Mouse (Mus musculus): ENCODE results near the gene Tm6sf2. TPM values are rescaled to one million over a fixed set of nuclear protein-coding genes. Genes with fewer than 3 reads are reported as not detected.
"Not testable (repeated sequence)": the region's sequence is repeated elsewhere in the genome, so short reads cannot be mapped to it uniquely, and the experiment has no call there.

The Tm6sf2 gene
- total RNA-seq (2021): 1 to 10 TPM in 1 of 2 experiments, under 1 TPM in 1; 0.52 to 1.4 TPM
- long read RNA-seq, experiment 1, partial matches to known transcripts: 0 of 2 reads
- long read RNA-seq, experiment 1, other reads (novel, unspliced or antisense): 0 of 2 reads
- long read RNA-seq, experiment 2: 0 reads

- peak; percentile 59 to 62 for DNase-seq
These were observed at the start of gene Tm6sf2 for GRCm38 (mm10) chr8:70072441-70073069. Gene Tm6sf2, plus strand, starts transcription at chr8:70072924.

GRCm38 (mm10) chr8:70023596-70023995 lies 49.1 kb upstream of the Tm6sf2 start:
- DNase-seq: no peak

- no peak for DNase-seq
These were observed 46.6 kb upstream of the Tm6sf2 start for GRCm38 (mm10) chr8:70026151-70026550.

- DNase-seq: peak in 1 of 2 experiments; percentile 24
These were observed 42.5 kb upstream of the Tm6sf2 start for GRCm38 (mm10) chr8:70030255-70030654.

GRCm38 (mm10) chr8:70037994-70038393 lies 34.7 kb upstream of the Tm6sf2 start:
- DNase-seq: no peak

GRCm38 (mm10) chr8:70041885-70042546 lies 30.7 kb upstream of the Tm6sf2 start:
- no peak for DNase-seq

GRCm38 (mm10) chr8:70042583-70043455 lies 29.9 kb upstream of the Tm6sf2 start, which contains the start of the genes Mau2 and Sugp1:
Gene Mau2, minus strand, starts transcription at chr8:70042734.
Gene Sugp1, plus strand, starts transcription at chr8:70042813.
- DNase-seq: peak; percentile 97 to 98

GRCm38 (mm10) chr8:70043996-70044395 lies 28.7 kb upstream of the Tm6sf2 start:
- DNase-seq: no peak

GRCm38 (mm10) chr8:70049662-70050061 lies 23.1 kb upstream of the Tm6sf2 start:
- DNase-seq: no peak

- not testable (repeated sequence) for DNase-seq
These were observed 22.3 kb upstream of the Tm6sf2 start for GRCm38 (mm10) chr8:70050434-70050833.

GRCm38 (mm10) chr8:70057721-70058120 lies 15.0 kb upstream of the Tm6sf2 start:
- no peak for DNase-seq

- no peak for DNase-seq
These were observed 786 bp upstream of the Tm6sf2 start for GRCm38 (mm10) chr8:70071836-70072440.

- DNase-seq: no peak
These were observed 396 bp downstream of the Tm6sf2 start for GRCm38 (mm10) chr8:70073120-70073519.

GRCm38 (mm10) chr8:70073682-70074081 lies 958 bp downstream of the Tm6sf2 start:
- DNase-seq: no peak

GRCm38 (mm10) chr8:70081976-70082375 lies 9.3 kb downstream of the Tm6sf2 start:
- no peak for DNase-seq

- peak; percentile 15 to 31 for DNase-seq
These were observed 10.6 kb downstream of the Tm6sf2 start, which contains the start of gene Hapln4 for GRCm38 (mm10) chr8:70083285-70083684. Gene Hapln4, plus strand, starts transcription at chr8:70083457.

- DNase-seq: no peak
These were observed 11.7 kb downstream of the Tm6sf2 start for GRCm38 (mm10) chr8:70084191-70085065.

- no peak for DNase-seq
These were observed 13.4 kb downstream of the Tm6sf2 start for GRCm38 (mm10) chr8:70086151-70086550.

GRCm38 (mm10) chr8:70087237-70087636 lies 14.5 kb downstream of the Tm6sf2 start:
- DNase-seq: no peak

- peak; percentile 14 to 47 for DNase-seq
These were observed 15.3 kb downstream of the Tm6sf2 start for GRCm38 (mm10) chr8:70087836-70088650.
